Comparison of ENCODE assay signal across 9 mouse cellular contexts in the genomic region with DNA sequence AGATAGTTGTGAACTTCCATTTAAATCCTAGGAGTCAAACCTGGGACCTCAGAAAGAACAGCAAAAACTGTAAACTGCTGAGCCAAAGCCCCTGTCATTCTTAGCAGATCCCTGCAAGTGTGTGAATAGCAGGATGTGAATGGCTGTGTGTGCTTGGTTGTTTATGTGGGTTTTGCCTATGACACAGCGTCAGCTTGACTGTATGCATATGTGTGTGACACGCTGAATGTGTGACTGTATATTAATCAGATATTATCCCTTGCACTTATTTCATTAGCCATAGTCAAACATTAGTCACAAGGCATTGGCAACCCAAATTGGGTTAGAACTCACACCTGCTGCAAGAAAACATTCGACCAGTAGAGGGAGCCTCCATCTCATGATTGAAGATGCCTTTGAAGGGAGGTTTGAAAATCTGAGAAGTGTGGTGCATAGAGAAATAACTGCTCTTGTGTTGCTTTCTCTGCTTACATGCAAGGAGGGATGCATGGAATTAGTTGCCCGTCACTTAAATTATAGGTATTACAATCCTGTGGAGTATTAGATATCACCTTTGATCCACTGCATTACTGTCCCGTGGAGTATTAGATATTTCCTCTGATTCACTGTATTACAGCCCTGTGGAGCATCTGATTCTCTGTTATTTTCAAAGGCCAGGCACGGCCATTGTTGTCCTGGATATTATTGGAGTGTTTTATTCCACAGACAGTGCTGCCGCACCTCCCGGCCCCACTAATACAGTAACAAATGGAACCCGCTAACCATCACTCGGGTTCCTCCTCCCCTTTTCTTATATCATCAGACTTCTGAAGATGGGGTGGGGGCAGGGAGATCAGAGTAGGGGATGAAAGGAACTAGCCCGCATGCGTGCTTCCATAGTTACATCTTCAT.
DNase-seq lines count a peak whose midpoint lies in the region; ATAC-seq and TF ChIP-seq lines count a peak whose summit lies in the region.
"Had no signal": no experiment of that assay in that cellular context is flagged by ENCODE, and none has a peak within 500 bp of the region (broad histone marks: within the 10 kb centered on the region; RNA-seq: fewer than 3 reads in every experiment).

No protein-coding gene starts in this region.

- H3K36me3 ChIP-seq in kidney, embryonic 15.5 days = no peaks in the 10 kb centered on the region
- H3K36me3 ChIP-seq in limb, embryonic 10.5 days = no peaks in the 10 kb centered on the region
- H3K36me3 ChIP-seq in neural tube, embryonic 14.5 days (ENCODE audit: control insufficient read depth, insufficient read depth, low read length) = no peaks in the 10 kb centered on the region
- H3K36me3 ChIP-seq: embryonic facial prominence, embryonic 15.5 days had no signal

- H3K27me3 ChIP-seq in cerebellum, adult 2 months (ENCODE audit: control insufficient read depth, insufficient read depth, low read length) = no peaks in the 10 kb centered on the region
- no peaks in the 10 kb centered on the region for H3K27me3 ChIP-seq in kidney, embryonic 15.5 days
- H3K27me3 ChIP-seq in limb, embryonic 10.5 days (ENCODE audit: low read depth, poor library complexity, severe bottlenecking) = no peaks in the 10 kb centered on the region
- H3K27me3 ChIP-seq in neural tube, embryonic 14.5 days (ENCODE audit: control insufficient read depth, insufficient read depth, low read length) = no peaks in the 10 kb centered on the region
- H3K27me3 ChIP-seq: embryonic facial prominence, embryonic 15.5 days had no signal

- H3K27ac ChIP-seq in cerebellum, adult 2 months (ENCODE audit: insufficient read depth, low read length) = no peak overlapping the region
- no peak overlapping the region for H3K27ac ChIP-seq in kidney, embryonic 15.5 days
- H3K27ac ChIP-seq in limb, embryonic 10.5 days = no peak overlapping the region
- H3K27ac ChIP-seq in neural tube, embryonic 14.5 days (ENCODE audit: low read depth, low read length) = no peak overlapping the region; the same call in 1 of the 2 replicates
- H3K27ac ChIP-seq: embryonic facial prominence, embryonic 15.5 days had no signal

- no peak overlapping the region for H3K9ac ChIP-seq in kidney, embryonic 15.5 days
- H3K9ac ChIP-seq in neural tube, embryonic 14.5 days (replicated peaks; ENCODE audit: low read depth, low read length) = no peak overlapping the region
- H3K9ac ChIP-seq: embryonic facial prominence, embryonic 15.5 days had no signal

- ATAC-seq in kidney, embryonic 15.5 days (replicated peaks; ENCODE audit: low FRiP score) = 0 out of 2 replicates have a peak, but pooled peaks have one; percentile 54
- ATAC-seq in neural tube, embryonic 14.5 days (ENCODE audit: low read depth) = peak; percentile 82

- H3K9me3 ChIP-seq in kidney, embryonic 15.5 days (replicated peaks) = no peaks in the 10 kb centered on the region
- no peaks in the 10 kb centered on the region for H3K9me3 ChIP-seq in limb, embryonic 10.5 days (replicated peaks)
- H3K9me3 ChIP-seq in neural tube, embryonic 14.5 days (ENCODE audit: control insufficient read depth, low read length) = no peaks in the 10 kb centered on the region
- H3K9me3 ChIP-seq: embryonic facial prominence, embryonic 15.5 days had no signal

- H3K4me3 ChIP-seq in cerebellum, adult 2 months (replicated peaks; ENCODE audit: insufficient read depth, low read depth, low read length) = no peak overlapping the region
- H3K4me3 ChIP-seq in kidney, embryonic 15.5 days (replicated peaks) = no peak overlapping the region
- H3K4me3 ChIP-seq in limb, embryonic 10.5 days = no peak overlapping the region
- H3K4me3 ChIP-seq in neural tube, embryonic 14.5 days (ENCODE audit: low read depth, low read length) = no peak overlapping the region
- H3K4me3 ChIP-seq: embryonic facial prominence, embryonic 15.5 days had no signal

- TF ChIP-seq POLR2A in cerebellum, adult 2 months (IDR thresholded peaks at IDR 0.05; ENCODE audit: borderline replicate concordance, insufficient read depth, low read length) = no peak

- DNase-seq in urinary bladder, postnatal 25 days (ENCODE audit: low spot score) = peak; percentile 28
- DNase-seq in urinary bladder, postnatal 10 days (ENCODE audit: low spot score) = no peak
- DNase-seq in cerebellum, adult 2 months = peak; percentile 68 to 73
- peak; percentile 72 for DNase-seq in forelimb bud, embryonic 11.5 days (ENCODE audit: low read depth, low spot score)
- DNase-seq in limb, embryonic 10.5 days (ENCODE audit: low spot score) = peak; percentile 58
- DNase-seq in spleen, adult 12 weeks (ENCODE audit: low spot score) = no peak

- no peak overlapping the region for H3K4me2 ChIP-seq in kidney, embryonic 15.5 days
- no peak overlapping the region for H3K4me2 ChIP-seq in neural tube, embryonic 14.5 days (ENCODE audit: low read depth, low read length)
- H3K4me2 ChIP-seq: embryonic facial prominence, embryonic 15.5 days had no signal

- peak; percentile 50; the same call in 1 of the 2 replicates for TF ChIP-seq CTCF in cerebellum, adult 2 months (IDR thresholded peaks at IDR 0.05; ENCODE audit: borderline replicate concordance, insufficient read depth, low read depth, low read length)

- no peaks in the 10 kb centered on the region for H3K4me1 ChIP-seq in cerebellum, adult 2 months (ENCODE audit: control insufficient read depth, insufficient read depth, low read length)
- no peaks in the 10 kb centered on the region for H3K4me1 ChIP-seq in kidney, embryonic 15.5 days
- H3K4me1 ChIP-seq in limb, embryonic 10.5 days = no peaks in the 10 kb centered on the region
- no peaks in the 10 kb centered on the region for H3K4me1 ChIP-seq in neural tube, embryonic 14.5 days (ENCODE audit: control insufficient read depth, insufficient read depth, low read length)
- H3K4me1 ChIP-seq: embryonic facial prominence, embryonic 15.5 days had no signal

- 57% methylated on average over 12 of the region's 12 CpGs for WGBS in cerebellum, adult 2 months
- 53% methylated on average over 12 of the region's 12 CpGs for WGBS in kidney, embryonic 15.5 days
- 57% methylated on average over 12 of the region's 12 CpGs for WGBS in limb, embryonic 10.5 days
- 52% methylated on average over 12 of the region's 12 CpGs for WGBS in neural tube, embryonic 14.5 days

Comparison
In these comparisons a context has a peak if more than half of its experiments do, and no peak if none do; other contexts are left out.
1. DNase-seq: peak in urinary bladder, postnatal 25 days (single experiment), cerebellum, adult 2 months (2 of 2), forelimb bud, embryonic 11.5 days (single experiment) and limb, embryonic 10.5 days (single experiment); none in urinary bladder, postnatal 10 days (single experiment) and spleen, adult 12 weeks (single experiment).